Mouse (Mus musculus): ENCODE results near the gene Ramp3. TPM values are rescaled to one million over a fixed set of nuclear protein-coding genes. Genes with fewer than 3 reads are reported as not detected.
"Not testable (repeated sequence)": the region's sequence is repeated elsewhere in the genome, so short reads cannot be mapped to it uniquely, and the experiment has no call there.

The Ramp3 gene
- 10 to 100 TPM in 1 of 2 experiments, 1 to 10 TPM in 1; 5.6 to 11.9 TPM for total RNA-seq (2021)
- long read RNA-seq, experiment 1, partial matches to known transcripts = 0 of 2 reads
- long read RNA-seq, experiment 1, other reads (novel, unspliced or antisense) = 1 of 2 reads
- long read RNA-seq, experiment 2, transcript Ramp3-201 (3 exons, 1,233 nt) = major isoform, 6 of 6 reads
- long read RNA-seq, experiment 2, partial matches to known transcripts = 0 of 6 reads
- long read RNA-seq, experiment 2, other reads (novel, unspliced or antisense) = 0 of 6 reads

- no peak for DNase-seq (ENCODE audit: low spot score in 2 of 2)
These were observed at the start of gene Ramp3 for GRCm38 (mm10) chr11:6658271-6658670. Ramp3 (plus strand) TSS chr11:6658521.

GRCm38 (mm10) chr11:6615250-6616205, 42.8 kb upstream of the Ramp3 start:
- DNase-seq (ENCODE audit: low spot score in 2 of 2) = no peak

GRCm38 (mm10) chr11:6623704-6624103, 34.6 kb upstream of the Ramp3 start:
- DNase-seq (ENCODE audit: low spot score in 2 of 2) = no peak

GRCm38 (mm10) chr11:6624619-6625382, 33.5 kb upstream of the Ramp3 start:
- no peak for DNase-seq (ENCODE audit: low spot score in 2 of 2)

GRCm38 (mm10) chr11:6625478-6626387, 32.6 kb upstream of the Ramp3 start, which contains the start of gene Tbrg4:
Tbrg4 (minus strand) TSS chr11:6626067.
- peak; percentile 94 to 95 for DNase-seq (ENCODE audit: low spot score in 2 of 2)

GRCm38 (mm10) chr11:6626388-6626772, 31.9 kb upstream of the Ramp3 start:
- DNase-seq (ENCODE audit: low spot score in 2 of 2) = no peak

GRCm38 (mm10) chr11:6627731-6628130, 30.6 kb upstream of the Ramp3 start:
- DNase-seq (ENCODE audit: low spot score in 2 of 2) = no peak

GRCm38 (mm10) chr11:6628568-6628967, 29.8 kb upstream of the Ramp3 start:
- DNase-seq (ENCODE audit: low spot score in 2 of 2) = no peak

- DNase-seq (ENCODE audit: low spot score in 2 of 2) = no peak
These were observed 28.7 kb upstream of the Ramp3 start for GRCm38 (mm10) chr11:6629655-6630054.

- no peak for DNase-seq (ENCODE audit: low spot score in 2 of 2)
These were observed 22.2 kb upstream of the Ramp3 start for GRCm38 (mm10) chr11:6636150-6636549.

- DNase-seq (ENCODE audit: low spot score in 2 of 2) = no peak
These were observed 19.8 kb upstream of the Ramp3 start, which contains the start of gene Wap for GRCm38 (mm10) chr11:6638537-6638936. Wap (minus strand) TSS chr11:6638637.

GRCm38 (mm10) chr11:6639072-6639471, 19.2 kb upstream of the Ramp3 start:
- no peak for DNase-seq (ENCODE audit: low spot score in 2 of 2)

GRCm38 (mm10) chr11:6644566-6644965, 13.8 kb upstream of the Ramp3 start:
- no peak for DNase-seq (ENCODE audit: low spot score in 2 of 2)

GRCm38 (mm10) chr11:6647831-6648724, 10.2 kb upstream of the Ramp3 start:
- DNase-seq (ENCODE audit: low spot score in 2 of 2) = no peak

GRCm38 (mm10) chr11:6650519-6650918, 7.8 kb upstream of the Ramp3 start:
- no peak for DNase-seq (ENCODE audit: low spot score in 2 of 2)

- not testable (repeated sequence) for DNase-seq (ENCODE audit: low spot score in 2 of 2)
These were observed 5.3 kb upstream of the Ramp3 start for GRCm38 (mm10) chr11:6652978-6653377.

- DNase-seq (ENCODE audit: low spot score in 2 of 2) = peak; percentile 73 to 90
These were observed 3.4 kb upstream of the Ramp3 start for GRCm38 (mm10) chr11:6654903-6655302.

- no peak for DNase-seq (ENCODE audit: low spot score in 2 of 2)
These were observed 2.9 kb downstream of the Ramp3 start for GRCm38 (mm10) chr11:6661206-6661605.

GRCm38 (mm10) chr11:6666634-6667033, 8.3 kb downstream of the Ramp3 start:
- DNase-seq (ENCODE audit: low spot score in 2 of 2) = no peak
